Mouse (Mus musculus): ENCODE results near the gene Inpp4a. TPM values are rescaled to one million over a fixed set of nuclear protein-coding genes. Genes with fewer than 3 reads are reported as not detected.
A peak's percentile ranks its signal among the peaks of the same experiment; 100 is the strongest.

The Inpp4a gene
- total and polyA plus RNA-seq, 2 experiments, result 8.1 to 12.4 TPM

- no peak overlapping the region for H3K9ac ChIP-seq (ENCODE audit: low read depth, low read length)
- H3K27me3 ChIP-seq (ENCODE audit: control insufficient read depth, insufficient read depth, low read length), result no peaks in the 10 kb centered on the region
- H3K36me3 ChIP-seq (ENCODE audit: control insufficient read depth, insufficient read depth, low read length), result no peaks in the 10 kb centered on the region
- no peak overlapping the region for H3K4me3 ChIP-seq (ENCODE audit: insufficient read depth, low read depth, low read length)
- no peak for TF ChIP-seq POLR2A (IDR thresholded peaks at IDR 0.05; ENCODE audit: extremely low read depth, insufficient read depth, low read length)
- TF ChIP-seq CTCF (IDR thresholded peaks at IDR 0.05; ENCODE audit: low read depth, low read length), result no peak
- no peaks in the 10 kb centered on the region for H3K79me2 ChIP-seq (ENCODE audit: control insufficient read depth, insufficient read depth, low read length)
- H3K27ac ChIP-seq (replicated peaks; ENCODE audit: insufficient read depth, low read depth, low read length), result no peak overlapping the region
- 80% methylated on average over 1 of the region's 1 CpGs for WGBS
- no peaks in the 10 kb centered on the region for H3K4me1 ChIP-seq (ENCODE audit: control insufficient read depth, insufficient read depth, low read length)
- DNase-seq (ENCODE audit: extremely low read depth, low read depth, low spot score), result no peak
Measured at GRCm38 (mm10) chr1:37287748-37288147, 11.9 kb upstream of the Inpp4a start.

- WGBS, result 79% methylated on average over 11 of the region's 11 CpGs
- TF ChIP-seq POLR2A (IDR thresholded peaks at IDR 0.05; ENCODE audit: extremely low read depth, insufficient read depth, low read length), result no peak
- TF ChIP-seq CTCF (IDR thresholded peaks at IDR 0.05; ENCODE audit: low read depth, low read length), result no peak
- no peak for DNase-seq (ENCODE audit: extremely low read depth, low read depth, low spot score)
Measured at GRCm38 (mm10) chr1:37288181-37288935, 11.3 kb upstream of the Inpp4a start.

GRCm38 (mm10) chr1:37288941-37289340, 10.7 kb upstream of the Inpp4a start:
- no peaks in the 10 kb centered on the region for H3K79me2 ChIP-seq (ENCODE audit: control insufficient read depth, insufficient read depth, low read length)
- DNase-seq (ENCODE audit: extremely low read depth, low read depth, low spot score), result no peak
- no peaks in the 10 kb centered on the region for H3K27me3 ChIP-seq (ENCODE audit: control insufficient read depth, insufficient read depth, low read length)
- no peaks in the 10 kb centered on the region for H3K4me1 ChIP-seq (ENCODE audit: control insufficient read depth, insufficient read depth, low read length)
- 84% methylated on average over 7 of the region's 7 CpGs for WGBS
- no peaks in the 10 kb centered on the region for H3K36me3 ChIP-seq (ENCODE audit: control insufficient read depth, insufficient read depth, low read length)
- TF ChIP-seq POLR2A (IDR thresholded peaks at IDR 0.05; ENCODE audit: extremely low read depth, insufficient read depth, low read length), result no peak
- no peak for TF ChIP-seq CTCF (IDR thresholded peaks at IDR 0.05; ENCODE audit: low read depth, low read length)
- H3K27ac ChIP-seq (replicated peaks; ENCODE audit: insufficient read depth, low read depth, low read length), result no peak overlapping the region
- no peak overlapping the region for H3K4me3 ChIP-seq (ENCODE audit: insufficient read depth, low read depth, low read length)
- no peak overlapping the region for H3K9ac ChIP-seq (ENCODE audit: low read depth, low read length)

More at GRCm38 (mm10) chr1:37288181-37288935, 11.3 kb upstream of the Inpp4a start:
- no peaks in the 10 kb centered on the region for H3K36me3 ChIP-seq (ENCODE audit: control insufficient read depth, insufficient read depth, low read length)
- H3K79me2 ChIP-seq (ENCODE audit: control insufficient read depth, insufficient read depth, low read length), result no peaks in the 10 kb centered on the region
- no peak overlapping the region for H3K27ac ChIP-seq (replicated peaks; ENCODE audit: insufficient read depth, low read depth, low read length)
- H3K4me1 ChIP-seq (ENCODE audit: control insufficient read depth, insufficient read depth, low read length), result no peaks in the 10 kb centered on the region
- no peak overlapping the region for H3K9ac ChIP-seq (ENCODE audit: low read depth, low read length)
- H3K4me3 ChIP-seq (ENCODE audit: insufficient read depth, low read depth, low read length), result no peak overlapping the region
- no peaks in the 10 kb centered on the region for H3K27me3 ChIP-seq (ENCODE audit: control insufficient read depth, insufficient read depth, low read length)

- Histone ChIP-seq H3K79me2 (ENCODE audit: control insufficient read depth, insufficient read depth, low read length) (peaks cover 13% of the 10 kb centered on the region; the same call in 1 of the 2 replicates), H3K36me3 (ENCODE audit: control insufficient read depth, insufficient read depth, low read length) (no peaks in the 10 kb centered on the region), H3K27ac (replicated peaks; ENCODE audit: insufficient read depth, low read depth, low read length) (no peak overlapping the region), H3K4me3 (ENCODE audit: insufficient read depth, low read depth, low read length) (no peak overlapping the region), H3K9ac (ENCODE audit: low read depth, low read length) (no peak overlapping the region), H3K27me3 (ENCODE audit: control insufficient read depth, insufficient read depth, low read length) (no peaks in the 10 kb centered on the region), H3K4me1 (ENCODE audit: control insufficient read depth, insufficient read depth, low read length) (peaks cover 7% of the 10 kb centered on the region)
- no peak for DNase-seq (ENCODE audit: extremely low read depth, low read depth, low spot score)
- TF ChIP-seq POLR2A (IDR thresholded peaks at IDR 0.05; ENCODE audit: extremely low read depth, insufficient read depth, low read length), result no peak
- TF ChIP-seq CTCF (IDR thresholded peaks at IDR 0.05; ENCODE audit: low read depth, low read length), result no peak
- 29% methylated on average over 1 of the region's 1 CpGs for WGBS
Measured at GRCm38 (mm10) chr1:37296414-37296813, 3.3 kb upstream of the Inpp4a start.

GRCm38 (mm10) chr1:37298904-37299303, 761 bp upstream of the Inpp4a start:
- peaks cover 9% of the 10 kb centered on the region for H3K4me1 ChIP-seq (ENCODE audit: control insufficient read depth, insufficient read depth, low read length)
- H3K4me3 ChIP-seq (ENCODE audit: insufficient read depth, low read depth, low read length), result no peak overlapping the region
- no peaks in the 10 kb centered on the region for H3K27me3 ChIP-seq (ENCODE audit: control insufficient read depth, insufficient read depth, low read length)
- WGBS, result 52% methylated on average over 2 of the region's 2 CpGs
- no peak overlapping the region for H3K9ac ChIP-seq (ENCODE audit: low read depth, low read length)
- TF ChIP-seq POLR2A (IDR thresholded peaks at IDR 0.05; ENCODE audit: extremely low read depth, insufficient read depth, low read length) (no peak), CTCF (IDR thresholded peaks at IDR 0.05; ENCODE audit: low read depth, low read length) (no peak)
- H3K79me2 ChIP-seq (ENCODE audit: control insufficient read depth, insufficient read depth, low read length), result peaks cover 25% of the 10 kb centered on the region; the same call in 1 of the 2 replicates
- no peak overlapping the region for H3K27ac ChIP-seq (replicated peaks; ENCODE audit: insufficient read depth, low read depth, low read length)
- DNase-seq (ENCODE audit: extremely low read depth, low read depth, low spot score), result peak; percentile 79
- H3K36me3 ChIP-seq (ENCODE audit: control insufficient read depth, insufficient read depth, low read length), result no peaks in the 10 kb centered on the region

GRCm38 (mm10) chr1:37300650-37301049, 985 bp downstream of the Inpp4a start:
- peak; percentile 67 for DNase-seq (ENCODE audit: extremely low read depth, low read depth, low spot score)
- no peaks in the 10 kb centered on the region for H3K27me3 ChIP-seq (ENCODE audit: control insufficient read depth, insufficient read depth, low read length)
- no peak for TF ChIP-seq CTCF (IDR thresholded peaks at IDR 0.05; ENCODE audit: low read depth, low read length)
- peaks cover 9% of the 10 kb centered on the region for H3K4me1 ChIP-seq (ENCODE audit: control insufficient read depth, insufficient read depth, low read length)
- H3K36me3 ChIP-seq (ENCODE audit: control insufficient read depth, insufficient read depth, low read length), result no peaks in the 10 kb centered on the region
- H3K27ac ChIP-seq (replicated peaks; ENCODE audit: insufficient read depth, low read depth, low read length), result peak overlapping the region; percentile 59; the same call in 1 of the 2 replicates
- H3K9ac ChIP-seq (ENCODE audit: low read depth, low read length), result peak overlapping the region; percentile 88; the same call in 1 of the 2 replicates
- WGBS, result 28% methylated on average over 5 of the region's 5 CpGs
- peaks cover 40% of the 10 kb centered on the region; the same call in 1 of the 2 replicates for H3K79me2 ChIP-seq (ENCODE audit: control insufficient read depth, insufficient read depth, low read length)
- H3K4me3 ChIP-seq (ENCODE audit: insufficient read depth, low read depth, low read length), result peak overlapping the region; percentile 69
